Mouse (Mus musculus): ENCODE data around the gene Gpx6. TPM values are rescaled to one million over a fixed set of nuclear protein-coding genes. Genes with fewer than 3 reads are reported as not detected.
A peak's percentile ranks its signal among the peaks of the same experiment; 100 is the strongest.

Gene Gpx6
- polyA plus RNA-seq (2014; fragmentation: Nextera tagmentation; extraction: Ambion mirVana): 0.30 TPM in 1 of 2 replicates, not detected in the other

- H3K4me2 ChIP-seq (ENCODE audit: low read depth): no peak within 1 kb of the TSS
- no peak within 1 kb of the TSS for H3K27ac ChIP-seq (ENCODE audit: low read depth, low read length)
- H3K36me3 ChIP-seq (ENCODE audit: control insufficient read depth, insufficient read depth, low read length): no peaks in the 10 kb centered on the region
- H3K9me3 ChIP-seq (ENCODE audit: control insufficient read depth, low read length): no peaks in the 10 kb centered on the region
- H3K27me3 ChIP-seq (ENCODE audit: control insufficient read depth, insufficient read depth, low read length): no peaks in the 10 kb centered on the region
- ATAC-seq (ENCODE audit: insufficient read depth, low FRiP score, low TSS enrichment): no peak
- 14% methylated on average over 3 of the region's 3 CpGs for WGBS
- no peak for DNase-seq (ENCODE audit: low spot score)
- no peak within 1 kb of the TSS for H3K9ac ChIP-seq (ENCODE audit: low read length)
- H3K4me3 ChIP-seq (ENCODE audit: low read depth, low read length): no peak within 1 kb of the TSS
- H3K4me1 ChIP-seq (ENCODE audit: control insufficient read depth, insufficient read depth, low read length): no peaks in the 10 kb centered on the region
Measured at GRCm38 (mm10) chr13:21311926-21312325, at the start of gene Gpx6. TSS of gene Gpx6 (plus strand) at chr13:21312125.

DNA sequence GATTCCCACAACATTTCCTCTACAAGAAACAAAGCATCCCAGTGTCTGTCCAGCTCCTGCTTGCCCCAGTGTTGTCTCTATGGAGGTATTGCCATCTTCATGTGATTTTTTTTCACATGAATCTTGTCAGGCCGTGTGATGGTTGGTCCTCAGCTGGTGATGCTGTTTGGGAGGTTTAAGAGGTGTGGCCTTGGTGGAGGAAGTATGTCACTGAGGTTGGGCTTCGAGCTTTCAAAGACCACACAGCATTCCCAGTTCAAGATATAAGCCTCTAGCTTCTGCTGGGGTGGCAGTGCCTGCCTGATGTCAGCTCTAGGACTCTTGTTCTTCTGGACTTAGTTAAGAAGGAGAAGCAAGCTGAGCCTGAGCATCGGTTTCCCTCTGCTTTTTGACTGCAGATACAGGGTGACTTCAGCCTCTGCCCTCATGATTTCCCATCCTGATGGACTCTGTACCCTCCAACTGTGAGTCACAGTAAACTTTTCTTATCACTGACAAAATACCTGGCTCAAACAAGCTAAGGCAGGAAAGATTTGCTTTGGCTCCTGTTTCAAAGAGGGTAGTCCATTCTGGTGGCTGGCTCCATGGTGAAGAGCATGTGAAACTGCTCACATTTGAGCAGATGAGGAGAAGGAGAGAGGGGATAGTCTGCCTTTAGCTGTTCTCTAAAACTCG is 49.0 kb upstream of the Gpx6 start:
- Histone ChIP-seq H3K4me2 (ENCODE audit: low read depth) (no peak overlapping the region), H3K27ac (ENCODE audit: low read depth, low read length) (no peak overlapping the region), H3K9ac (ENCODE audit: low read length) (no peak overlapping the region), H3K4me1 (ENCODE audit: control insufficient read depth, insufficient read depth, low read length) (no peaks in the 10 kb centered on the region), H3K9me3 (ENCODE audit: control insufficient read depth, low read length) (no peaks in the 10 kb centered on the region), H3K36me3 (ENCODE audit: control insufficient read depth, insufficient read depth, low read length) (no peaks in the 10 kb centered on the region), H3K4me3 (ENCODE audit: low read depth, low read length) (no peak overlapping the region), H3K27me3 (ENCODE audit: control insufficient read depth, insufficient read depth, low read length) (no peaks in the 10 kb centered on the region)
- ATAC-seq (ENCODE audit: insufficient read depth, low FRiP score, low TSS enrichment) (no peak), DNase-seq (ENCODE audit: low spot score) (no peak)
- 79% methylated on average over 4 of the region's 4 CpGs for WGBS

- Histone ChIP-seq H3K4me2 (ENCODE audit: low read depth) (peak overlapping the region; percentile 43), H3K27ac (ENCODE audit: low read depth, low read length) (no peak overlapping the region), H3K27me3 (ENCODE audit: control insufficient read depth, insufficient read depth, low read length) (no peaks in the 10 kb centered on the region), H3K4me1 (ENCODE audit: control insufficient read depth, insufficient read depth, low read length) (no peaks in the 10 kb centered on the region), H3K9ac (ENCODE audit: low read length) (peak overlapping the region; percentile 40; the same call in 1 of the 2 replicates), H3K9me3 (ENCODE audit: control insufficient read depth, low read length) (no peaks in the 10 kb centered on the region), H3K36me3 (ENCODE audit: control insufficient read depth, insufficient read depth, low read length) (no peaks in the 10 kb centered on the region), H3K4me3 (ENCODE audit: low read depth, low read length) (peak overlapping the region; percentile 47)
- DNase-seq (ENCODE audit: low spot score): peak; percentile 31
- ATAC-seq (ENCODE audit: insufficient read depth, low FRiP score, low TSS enrichment): no peak
- 1% methylated on average over 11 of the region's 11 CpGs for WGBS
Measured at GRCm38 (mm10) chr13:21263910-21264309, 48.0 kb upstream of the Gpx6 start.

GRCm38 (mm10) chr13:21264366-21264765 is 47.6 kb upstream of the Gpx6 start:
- Histone ChIP-seq H3K9ac (ENCODE audit: low read length) (peak overlapping the region; percentile 40; the same call in 1 of the 2 replicates), H3K4me3 (ENCODE audit: low read depth, low read length) (peak overlapping the region; percentile 47), H3K9me3 (ENCODE audit: control insufficient read depth, low read length) (no peaks in the 10 kb centered on the region), H3K27me3 (ENCODE audit: control insufficient read depth, insufficient read depth, low read length) (no peaks in the 10 kb centered on the region), H3K27ac (ENCODE audit: low read depth, low read length) (no peak overlapping the region), H3K4me1 (ENCODE audit: control insufficient read depth, insufficient read depth, low read length) (no peaks in the 10 kb centered on the region), H3K36me3 (ENCODE audit: control insufficient read depth, insufficient read depth, low read length) (no peaks in the 10 kb centered on the region), H3K4me2 (ENCODE audit: low read depth) (peak overlapping the region; percentile 43)
- under 1% methylated on average over 11 of the region's 11 CpGs for WGBS
- ATAC-seq (ENCODE audit: insufficient read depth, low FRiP score, low TSS enrichment) (no peak), DNase-seq (ENCODE audit: low spot score) (peak; percentile 85)

DNA sequence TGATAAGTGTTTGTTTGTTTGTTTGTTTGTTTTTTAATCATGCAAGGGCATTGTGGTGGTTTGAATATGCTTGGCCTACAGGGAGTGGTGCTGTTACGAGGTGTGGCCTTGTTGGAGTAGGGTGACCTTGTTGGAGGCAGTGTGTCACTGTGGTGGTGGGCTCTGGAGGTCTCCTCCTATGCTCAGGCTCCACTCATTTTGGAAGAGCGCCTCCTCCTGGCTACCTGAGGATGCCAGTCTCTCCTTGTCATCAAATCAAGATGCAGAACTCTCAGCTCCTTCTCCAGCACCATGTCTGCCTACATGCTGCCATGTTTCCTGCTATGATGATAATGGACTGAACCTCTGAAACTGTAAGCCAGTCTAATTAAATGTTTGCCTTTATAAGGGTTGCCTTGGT is 46.2 kb upstream of the Gpx6 start:
- 55% methylated on average over 2 of the region's 2 CpGs for WGBS
- Histone ChIP-seq H3K36me3 (ENCODE audit: control insufficient read depth, insufficient read depth, low read length) (no peaks in the 10 kb centered on the region), H3K27ac (ENCODE audit: low read depth, low read length) (no peak overlapping the region), H3K9me3 (ENCODE audit: control insufficient read depth, low read length) (no peaks in the 10 kb centered on the region), H3K27me3 (ENCODE audit: control insufficient read depth, insufficient read depth, low read length) (no peaks in the 10 kb centered on the region), H3K4me3 (ENCODE audit: low read depth, low read length) (no peak overlapping the region), H3K4me2 (ENCODE audit: low read depth) (no peak overlapping the region), H3K4me1 (ENCODE audit: control insufficient read depth, insufficient read depth, low read length) (no peaks in the 10 kb centered on the region), H3K9ac (ENCODE audit: low read length) (no peak overlapping the region)
- DNase-seq (ENCODE audit: low spot score) (no peak), ATAC-seq (ENCODE audit: insufficient read depth, low FRiP score, low TSS enrichment) (no peak)

DNA sequence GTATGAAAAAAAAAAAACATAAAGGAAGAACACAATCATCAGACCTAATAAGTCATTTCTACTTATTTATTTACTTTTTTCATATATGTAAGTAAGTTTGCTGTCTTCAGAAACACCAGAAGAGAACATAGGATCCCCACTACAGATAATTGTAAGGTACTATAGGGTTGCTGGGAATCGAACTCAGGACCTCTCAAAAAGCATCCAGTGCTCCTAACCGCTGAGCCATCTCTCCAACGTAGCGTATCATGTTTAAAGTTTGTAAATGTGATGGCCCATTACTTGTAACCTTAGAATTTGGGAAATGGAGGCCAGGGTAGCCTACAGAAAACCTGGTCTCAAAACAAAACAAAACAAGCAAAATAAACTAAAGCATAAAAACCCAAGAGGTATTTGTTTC is 44.4 kb upstream of the Gpx6 start:
- DNase-seq (ENCODE audit: low spot score) (no peak), ATAC-seq (ENCODE audit: insufficient read depth, low FRiP score, low TSS enrichment) (no peak)
- Histone ChIP-seq H3K4me3 (ENCODE audit: low read depth, low read length) (no peak overlapping the region), H3K9ac (ENCODE audit: low read length) (no peak overlapping the region), H3K27ac (ENCODE audit: low read depth, low read length) (no peak overlapping the region), H3K27me3 (ENCODE audit: control insufficient read depth, insufficient read depth, low read length) (no peaks in the 10 kb centered on the region), H3K4me1 (ENCODE audit: control insufficient read depth, insufficient read depth, low read length) (no peaks in the 10 kb centered on the region), H3K9me3 (ENCODE audit: control insufficient read depth, low read length) (no peaks in the 10 kb centered on the region), H3K36me3 (ENCODE audit: control insufficient read depth, insufficient read depth, low read length) (no peaks in the 10 kb centered on the region), H3K4me2 (ENCODE audit: low read depth) (0 out of 2 replicates have a peak overlapping the region, but pooled peaks have one; percentile 0)
- WGBS: 5% methylated on average over 4 of the region's 4 CpGs

DNA sequence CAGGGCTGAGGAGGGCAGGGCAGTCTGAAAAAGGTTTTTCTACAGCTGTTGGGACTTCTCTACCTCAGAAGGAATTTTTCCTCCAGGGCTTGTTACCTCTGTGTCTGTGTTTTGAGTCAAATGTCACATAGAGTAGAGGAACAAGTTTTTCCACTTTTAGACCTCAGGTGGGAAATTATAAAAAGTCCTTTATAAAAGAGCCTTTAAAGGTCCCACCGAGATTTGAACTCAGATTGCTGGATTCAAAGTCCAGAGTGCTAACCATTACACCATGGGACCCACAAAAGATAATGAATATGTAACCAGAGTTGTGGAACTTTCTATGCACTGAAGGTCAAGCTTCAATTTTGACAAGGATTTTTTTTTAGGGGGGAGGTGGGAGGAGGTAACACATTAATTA is 43.7 kb upstream of the Gpx6 start:
- Histone ChIP-seq H3K36me3 (ENCODE audit: control insufficient read depth, insufficient read depth, low read length) (no peaks in the 10 kb centered on the region), H3K4me1 (ENCODE audit: control insufficient read depth, insufficient read depth, low read length) (no peaks in the 10 kb centered on the region), H3K27ac (ENCODE audit: low read depth, low read length) (no peak overlapping the region), H3K27me3 (ENCODE audit: control insufficient read depth, insufficient read depth, low read length) (no peaks in the 10 kb centered on the region), H3K9me3 (ENCODE audit: control insufficient read depth, low read length) (no peaks in the 10 kb centered on the region), H3K4me3 (ENCODE audit: low read depth, low read length) (no peak overlapping the region), H3K9ac (ENCODE audit: low read length) (no peak overlapping the region), H3K4me2 (ENCODE audit: low read depth) (no peak overlapping the region)
- WGBS: 2% methylated on average over 1 of the region's 1 CpGs
- ATAC-seq (ENCODE audit: insufficient read depth, low FRiP score, low TSS enrichment): no peak
- no peak for DNase-seq (ENCODE audit: low spot score)

GRCm38 (mm10) chr13:21275021-21275814 is 36.7 kb upstream of the Gpx6 start:
- WGBS: under 1% methylated on average over 29 of the region's 29 CpGs
- H3K27ac ChIP-seq (ENCODE audit: low read depth, low read length): peak overlapping the region; percentile 14; the same call in 1 of the 2 replicates

More at GRCm38 (mm10) chr13:21275021-21275814, 36.7 kb upstream of the Gpx6 start:
- no peaks in the 10 kb centered on the region for H3K9me3 ChIP-seq (ENCODE audit: control insufficient read depth, low read length)
- ATAC-seq (ENCODE audit: insufficient read depth, low FRiP score, low TSS enrichment) (peak; percentile 65), DNase-seq (ENCODE audit: low spot score) (peak; percentile 65)
- H3K4me3 ChIP-seq (ENCODE audit: low read depth, low read length): peak overlapping the region; percentile 63
- no peaks in the 10 kb centered on the region for H3K4me1 ChIP-seq (ENCODE audit: control insufficient read depth, insufficient read depth, low read length)
- H3K36me3 ChIP-seq (ENCODE audit: control insufficient read depth, insufficient read depth, low read length): no peaks in the 10 kb centered on the region
- H3K4me2 ChIP-seq (ENCODE audit: low read depth): peak overlapping the region; percentile 63
- H3K27me3 ChIP-seq (ENCODE audit: control insufficient read depth, insufficient read depth, low read length): no peaks in the 10 kb centered on the region
- peak overlapping the region; percentile 55 for H3K9ac ChIP-seq (ENCODE audit: low read length)

Measured in neural tube, embryonic 11.5 days (tissue).